Mouse (Mus musculus) cerebellum, postnatal 10 days (tissue): ENCODE data around the gene Bmpr1b.

Experiments used
- DNase-seq, 2 experiments: peaks; one replicate each; pipeline ENCODE4 v3.0.0; 2021; ENCODE audit warnings: mixed read lengths in 2 of 2

The Bmpr1b gene

GRCm38 (mm10) chr3:142034160-142034559, 135.1 kb downstream of the Bmpr1b start:
- DNase-seq: no peak

GRCm38 (mm10) chr3:142019716-142020115, 149.5 kb downstream of the Bmpr1b start:
- DNase-seq: no peak

GRCm38 (mm10) chr3:141984548-141984947, 184.7 kb downstream of the Bmpr1b start:
- peak; percentile 4 to 6 for DNase-seq

DNA sequence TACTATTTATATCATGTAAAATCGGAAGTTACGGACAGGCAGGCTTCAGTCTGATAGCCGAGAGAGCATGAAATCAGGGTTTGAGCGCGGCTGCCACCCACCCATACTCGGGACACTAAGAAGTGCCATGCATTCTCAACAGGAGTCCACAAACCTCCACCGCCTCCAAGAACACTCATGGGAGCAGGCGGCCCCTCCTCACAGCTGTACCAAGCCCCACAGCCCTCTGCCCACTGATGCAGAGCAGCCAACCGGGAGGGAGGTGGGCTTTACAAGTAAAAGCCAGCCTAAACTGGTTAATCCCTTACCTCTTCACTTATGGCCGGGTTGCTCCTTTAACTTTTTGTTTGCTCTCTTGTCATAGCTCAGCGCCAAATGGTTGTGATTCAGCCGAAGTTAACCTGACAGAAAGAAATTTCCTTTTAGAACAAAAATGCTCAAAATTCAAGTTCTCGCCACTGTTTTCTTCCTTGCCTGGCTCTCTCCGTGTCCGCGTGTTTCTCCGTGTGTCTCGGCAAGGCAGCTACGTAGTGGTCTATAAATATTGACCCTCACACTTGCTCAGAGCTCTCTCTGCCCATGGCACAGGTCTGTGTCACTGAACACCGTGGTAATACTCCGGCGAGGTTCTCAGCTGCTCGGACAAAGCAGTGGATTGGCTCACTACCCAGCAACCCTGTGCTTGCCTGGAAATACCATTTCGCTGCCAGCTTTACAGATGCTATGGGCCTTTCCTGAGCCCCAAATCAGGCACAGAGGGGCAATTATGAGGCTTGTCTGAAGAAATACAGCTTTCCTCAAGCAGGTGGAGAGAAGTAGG, 187.4 kb downstream of the Bmpr1b start:
- peak; percentile 55 to 65 for DNase-seq

GRCm38 (mm10) chr3:141966244-141966643, 203.0 kb downstream of the Bmpr1b start:
- peak in 1 of 2 experiments; percentile 12 for DNase-seq

GRCm38 (mm10) chr3:141952931-141953330, 216.3 kb downstream of the Bmpr1b start:
- no peak for DNase-seq

GRCm38 (mm10) chr3:141950642-141951041, 218.6 kb downstream of the Bmpr1b start:
- no peak for DNase-seq

GRCm38 (mm10) chr3:141948506-141948905, 220.7 kb downstream of the Bmpr1b start:
- DNase-seq: no peak

DNA sequence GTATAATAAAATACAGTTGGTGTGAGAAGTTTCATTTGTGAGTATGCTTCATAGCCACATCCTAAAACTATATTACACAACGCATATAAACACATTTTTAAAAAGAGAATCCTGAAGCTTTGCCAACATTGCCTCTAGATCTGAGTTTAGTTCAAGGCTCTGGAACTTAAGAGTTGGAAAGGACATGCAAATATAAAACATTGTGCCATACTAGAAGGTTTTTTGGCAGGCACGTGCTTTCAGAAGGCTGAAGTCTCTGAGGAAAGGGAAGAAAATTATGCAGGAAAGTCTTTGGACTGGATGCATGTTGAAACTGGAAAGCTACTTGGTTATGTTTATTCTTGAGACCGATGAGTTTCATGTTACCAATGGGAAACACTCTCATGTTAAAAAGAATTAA, 221.1 kb downstream of the Bmpr1b start:
- DNase-seq: no peak

DNA sequence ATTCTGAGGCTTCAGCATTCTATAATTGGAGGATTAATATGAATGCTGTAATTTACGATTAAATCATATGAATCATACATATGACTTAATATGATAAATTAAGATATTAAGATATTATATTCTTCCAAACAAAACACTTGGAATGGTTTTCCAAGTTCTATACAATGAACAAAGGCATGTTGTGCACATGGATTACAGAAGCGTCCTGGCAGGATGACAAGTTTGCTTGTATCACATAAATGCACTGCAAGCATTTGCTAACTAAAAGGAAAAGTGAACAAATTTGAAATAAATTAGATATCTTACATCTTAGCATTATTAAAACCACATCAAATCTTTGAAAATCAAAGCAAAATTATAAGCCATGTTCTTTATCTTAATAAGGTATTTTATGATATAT, 222.4 kb downstream of the Bmpr1b start:
- DNase-seq: peak in 1 of 2 experiments; percentile 13

- no peak for DNase-seq
These were observed 225.9 kb downstream of the Bmpr1b start for GRCm38 (mm10) chr3:141943317-141943742.

GRCm38 (mm10) chr3:141940207-141940606, 229.0 kb downstream of the Bmpr1b start:
- no peak for DNase-seq

- DNase-seq: peak; percentile 22 to 41
These were observed 232.5 kb downstream of the Bmpr1b start for GRCm38 (mm10) chr3:141936594-141937272.

DNA sequence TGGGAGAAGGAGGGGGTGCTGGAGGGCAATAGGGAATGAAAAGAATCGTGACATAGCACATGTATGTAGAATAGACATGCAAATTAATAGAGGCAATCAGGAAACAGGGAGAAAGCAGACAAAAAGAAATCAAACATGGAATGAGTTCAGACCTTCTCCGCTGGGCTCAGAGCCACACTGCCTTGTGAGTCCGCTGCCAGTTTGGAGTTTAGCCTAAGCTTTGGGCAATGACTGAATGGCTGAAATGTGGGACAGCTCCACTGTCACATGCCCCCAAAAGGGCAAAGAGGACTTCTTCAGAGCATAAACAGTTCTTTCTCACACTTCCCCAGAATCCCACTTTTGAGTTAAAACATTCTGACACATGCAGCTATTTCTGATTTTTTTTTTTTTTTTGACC, 236.3 kb downstream of the Bmpr1b start:
- DNase-seq: peak; percentile 84 to 87

GRCm38 (mm10) chr3:141931372-141932092, 237.7 kb downstream of the Bmpr1b start:
- peak; percentile 60 to 65 for DNase-seq

DNA sequence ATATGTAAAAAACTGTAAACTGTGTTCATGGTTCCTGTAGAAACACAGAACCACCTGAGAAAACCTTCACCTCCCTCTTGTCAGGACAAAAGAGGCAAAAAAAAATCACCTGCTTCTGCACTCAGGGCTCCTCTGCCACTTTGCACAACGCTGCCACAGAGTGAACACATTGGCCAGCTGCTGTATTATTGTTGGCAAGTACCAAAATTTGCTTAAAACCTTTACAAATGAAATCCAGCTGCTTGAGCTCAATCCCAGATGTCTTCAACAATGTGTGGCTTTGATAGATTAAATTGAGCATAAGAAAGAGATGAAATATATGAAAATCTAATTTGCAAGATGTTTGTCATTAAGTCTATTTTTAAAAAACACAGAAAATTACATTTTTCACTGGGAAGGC, 245.8 kb downstream of the Bmpr1b start:
- DNase-seq: no peak

GRCm38 (mm10) chr3:141921161-141921560, 248.1 kb downstream of the Bmpr1b start:
- DNase-seq: no peak

GRCm38 (mm10) chr3:141919661-141920060, 249.6 kb downstream of the Bmpr1b start:
- DNase-seq: no peak

DNA sequence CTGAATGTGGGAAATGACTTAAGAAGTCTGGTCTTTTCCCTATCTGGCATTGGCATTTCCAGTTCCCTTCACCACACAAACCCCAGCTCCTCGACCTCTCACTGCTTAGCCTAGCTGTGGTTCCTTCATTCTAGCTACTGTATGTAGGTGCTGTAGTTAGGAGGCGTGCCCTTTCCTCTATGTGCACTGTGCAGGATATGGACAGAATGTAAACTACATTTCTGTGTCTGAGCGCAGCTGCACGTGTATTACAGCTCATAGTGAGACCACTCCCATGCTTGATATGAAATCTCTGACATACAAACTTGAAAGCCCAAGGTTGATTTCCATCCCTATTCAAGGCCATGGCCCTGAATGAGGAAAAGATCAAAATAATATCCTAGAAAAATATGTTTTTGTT, 252.1 kb downstream of the Bmpr1b start:
- no peak for DNase-seq

DNA sequence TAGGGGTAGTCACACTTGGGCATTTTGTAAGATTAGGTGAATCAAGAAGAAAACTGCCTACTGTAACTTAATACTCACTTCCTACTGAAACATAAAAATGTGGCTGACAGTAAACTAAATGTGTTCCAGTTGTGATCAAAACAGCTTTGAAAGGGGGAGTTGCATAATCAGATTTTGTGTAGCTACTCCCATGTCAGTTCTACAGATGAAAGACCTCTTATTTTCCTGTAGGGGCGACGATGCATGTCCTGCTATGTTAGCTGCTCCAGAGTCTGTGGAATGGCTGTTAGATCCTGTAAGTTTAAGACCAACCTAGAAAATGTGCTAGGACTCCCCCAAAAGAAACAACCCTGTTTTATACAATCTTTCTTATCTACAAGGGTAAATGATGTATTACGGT, 253.2 kb downstream of the Bmpr1b start:
- DNase-seq: no peak

DNA sequence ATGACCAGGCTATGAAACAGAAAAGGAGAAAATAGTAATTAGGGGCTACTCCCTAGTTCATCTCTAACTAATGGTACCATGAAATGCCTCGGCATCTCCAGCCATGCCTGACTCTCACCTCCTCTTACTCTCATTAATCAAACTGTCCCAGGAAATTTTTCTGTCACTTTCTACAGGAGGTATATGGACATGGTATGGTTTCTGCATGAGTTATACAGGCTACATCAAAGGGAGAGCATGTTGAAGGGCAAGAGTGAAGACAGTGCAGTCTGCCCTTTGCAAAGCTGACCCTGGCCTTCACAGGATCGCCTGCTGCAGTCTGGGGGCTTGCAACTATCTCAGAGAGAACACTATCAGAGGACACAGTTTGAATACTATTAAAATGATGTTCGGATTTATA, 254.6 kb downstream of the Bmpr1b start:
- no peak for DNase-seq

- DNase-seq: no peak
These were observed 260.1 kb downstream of the Bmpr1b start for GRCm38 (mm10) chr3:141909136-141909535.

DNA sequence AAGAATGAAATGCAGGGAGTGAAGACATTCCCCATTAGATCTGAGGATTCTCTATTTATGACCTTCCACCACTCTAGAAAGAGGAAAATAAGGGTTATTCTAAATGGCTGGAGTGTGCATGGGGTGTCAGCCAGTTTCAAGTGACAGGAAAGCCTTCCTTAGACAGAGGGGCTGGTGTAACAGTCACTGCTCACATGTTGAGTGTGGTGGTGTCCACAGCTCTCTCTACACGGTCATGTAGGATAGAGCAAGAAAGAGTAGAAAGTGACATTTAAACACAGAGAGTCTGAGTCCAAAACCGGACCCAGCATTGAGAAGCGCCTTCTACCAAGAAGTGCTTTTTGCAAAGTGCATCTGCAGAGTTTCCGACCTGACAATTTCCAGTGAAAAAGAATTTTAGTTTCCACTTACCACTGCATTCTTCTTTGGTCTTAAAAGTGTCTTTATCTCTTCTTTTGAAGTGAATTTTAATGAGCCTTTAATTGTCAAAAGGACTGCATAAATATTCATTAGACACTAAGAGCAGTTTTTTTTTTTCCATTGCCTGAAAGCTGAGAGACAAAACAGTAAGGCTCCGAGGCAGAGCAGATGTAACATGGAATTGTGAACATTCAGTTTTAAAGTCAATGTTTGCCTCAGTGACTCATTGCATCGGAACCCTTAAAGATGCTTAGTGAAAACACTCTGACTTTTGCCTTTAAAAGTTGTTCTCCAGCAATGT, 263.2 kb downstream of the Bmpr1b start:
- DNase-seq: no peak
